Mouse (Mus musculus) frontal cortex, postnatal 36 days (tissue): Measurements from ENCODE around the gene Alcam.

Source experiments
- DNase-seq, 2 experiments: peaks; one replicate each; pipeline ENCODE4 v3.0.0; 2022; ENCODE audit warnings: low spot score in 2 of 2

The Alcam gene

GRCm38 (mm10) chr16:52443055-52443454, 10.8 kb downstream of the Alcam start:
- no peak for DNase-seq

- DNase-seq = no peak
Measured at GRCm38 (mm10) chr16:52439600-52439999, 14.3 kb downstream of the Alcam start.

DNA sequence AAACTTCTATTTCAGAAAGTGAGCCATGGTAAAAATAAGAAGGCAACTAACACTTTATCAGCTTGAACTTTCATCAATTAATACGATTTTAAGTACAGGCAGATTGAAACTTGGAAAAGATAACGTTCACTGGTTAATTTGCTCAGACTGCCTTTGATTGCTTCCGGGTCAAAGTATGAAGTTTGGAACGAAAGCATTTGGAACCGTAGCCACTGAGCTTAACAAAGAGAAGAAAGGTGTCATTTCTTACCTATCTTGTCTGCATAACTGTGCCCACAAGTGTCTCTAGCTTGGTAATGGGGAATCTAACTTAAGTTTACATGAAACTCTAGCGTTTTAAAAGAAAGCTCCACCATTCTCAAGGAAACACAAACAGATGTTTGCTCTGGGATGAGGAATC, 14.9 kb downstream of the Alcam start:
- DNase-seq = no peak

DNA sequence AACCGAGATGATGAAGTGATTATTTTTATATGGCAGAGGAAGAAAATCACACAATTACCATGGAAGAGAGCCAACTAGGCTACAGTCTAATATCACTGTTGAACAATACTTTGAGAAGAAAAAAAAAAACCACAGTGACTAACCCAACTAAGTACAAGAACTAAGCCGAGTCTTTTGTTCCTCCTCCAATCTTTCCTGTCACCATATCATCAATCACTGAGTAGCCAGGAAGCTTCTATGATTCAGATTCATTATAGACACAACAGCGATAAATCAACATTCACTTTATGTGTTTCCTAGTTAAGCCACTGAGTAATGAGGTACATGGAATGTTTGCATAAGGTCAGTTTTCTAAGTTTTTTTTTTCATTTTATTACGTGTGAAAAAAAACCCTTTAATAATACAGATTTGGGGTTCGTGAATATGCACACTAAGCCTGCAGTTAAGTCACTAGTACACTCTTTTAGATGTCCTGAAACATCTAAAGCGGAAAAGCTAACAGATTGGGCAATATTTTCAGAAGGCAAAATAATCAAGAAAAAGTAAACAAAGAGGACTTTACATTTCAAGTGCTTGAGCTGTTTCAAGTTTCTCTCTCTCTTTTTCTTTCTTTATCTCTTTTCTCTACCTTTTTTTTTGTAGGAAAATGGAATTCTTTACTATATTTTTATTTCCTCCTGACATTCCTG, 15.5 kb downstream of the Alcam start:
- no peak for DNase-seq

GRCm38 (mm10) chr16:52433189-52433588, 20.7 kb downstream of the Alcam start:
- no peak for DNase-seq

GRCm38 (mm10) chr16:52432072-52432471, 21.8 kb downstream of the Alcam start:
- DNase-seq = no peak

- no peak for DNase-seq
Measured at GRCm38 (mm10) chr16:52431590-52431989, 22.3 kb downstream of the Alcam start.

DNA sequence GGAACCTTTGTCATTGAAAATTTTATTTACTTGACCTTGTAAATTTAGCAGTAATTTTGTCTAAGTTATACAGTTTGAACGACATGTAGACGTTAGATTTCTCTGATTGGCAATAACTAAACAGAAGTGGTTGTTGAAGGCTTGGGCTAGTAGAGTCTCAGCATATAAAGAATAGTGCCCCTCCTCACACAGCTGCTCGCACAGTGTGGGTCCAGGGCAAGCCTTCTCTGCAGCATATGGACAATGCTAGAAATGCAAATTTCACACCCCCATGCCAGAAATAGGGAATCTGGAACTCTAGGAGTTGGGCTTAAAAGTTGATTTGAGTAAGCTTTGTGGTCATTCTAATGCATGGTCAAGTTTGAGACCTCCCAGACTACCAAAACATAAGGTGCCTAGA, 23.8 kb downstream of the Alcam start:
- no peak for DNase-seq

DNA sequence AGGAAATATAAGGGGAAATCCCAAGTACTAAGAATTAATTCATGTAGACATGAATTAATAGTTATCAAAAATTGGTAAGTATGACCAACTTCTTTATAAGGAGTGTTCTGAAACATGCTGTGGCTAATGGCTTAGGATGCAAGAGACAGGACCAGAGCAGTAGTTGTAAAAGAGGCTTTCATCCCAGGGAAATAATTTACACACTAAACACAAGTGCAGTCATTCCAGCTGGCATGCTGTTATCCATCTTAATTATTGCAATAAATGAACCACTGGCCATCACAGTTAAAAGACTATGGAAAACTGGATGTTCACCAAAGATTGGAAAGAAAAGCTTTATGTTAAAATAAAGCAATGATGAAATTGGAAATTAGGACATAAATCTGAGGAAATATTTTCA, 24.2 kb downstream of the Alcam start:
- DNase-seq = no peak

DNA sequence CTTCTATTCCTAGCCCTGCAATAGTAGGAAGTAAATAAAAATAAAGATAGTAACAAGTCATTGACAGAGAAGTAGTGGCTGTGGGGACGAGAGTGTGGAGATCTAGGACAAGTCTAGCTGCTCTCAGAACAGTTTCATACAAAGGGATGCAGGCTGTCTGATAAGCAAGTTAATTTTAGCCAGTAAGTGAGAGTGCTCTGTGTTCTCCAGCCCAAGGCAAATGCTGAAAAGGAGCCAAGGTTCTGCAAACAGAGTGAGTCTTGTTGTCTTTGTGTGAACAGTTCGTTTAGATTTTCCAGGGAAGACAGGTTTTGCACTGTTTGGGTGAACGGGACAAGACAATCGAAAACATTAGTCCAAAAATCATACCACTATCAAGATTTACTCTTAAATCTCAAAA, 25.4 kb downstream of the Alcam start:
- peak in 1 of 2 experiments; percentile 52 for DNase-seq

GRCm38 (mm10) chr16:52418568-52419158, 35.2 kb downstream of the Alcam start:
- DNase-seq = no peak

DNA sequence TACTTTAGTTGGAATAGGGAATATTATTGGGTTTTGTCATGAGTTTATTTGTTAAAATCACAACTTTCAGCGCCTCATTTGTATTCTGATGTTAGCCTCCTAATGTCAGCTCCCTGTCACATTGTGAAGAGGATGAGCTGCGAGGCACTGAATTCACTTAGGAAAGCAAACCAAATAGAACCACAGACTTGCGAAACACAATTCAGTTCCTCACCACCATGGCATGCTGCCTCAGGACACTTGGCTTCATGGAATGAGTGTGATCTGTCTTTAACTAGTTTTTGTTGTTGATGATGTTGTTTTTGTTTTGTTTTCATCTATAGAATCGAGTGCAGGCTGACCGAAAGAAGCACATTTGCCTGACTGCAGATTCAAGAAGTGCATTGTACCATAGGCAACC, 35.9 kb downstream of the Alcam start:
- DNase-seq = no peak

DNA sequence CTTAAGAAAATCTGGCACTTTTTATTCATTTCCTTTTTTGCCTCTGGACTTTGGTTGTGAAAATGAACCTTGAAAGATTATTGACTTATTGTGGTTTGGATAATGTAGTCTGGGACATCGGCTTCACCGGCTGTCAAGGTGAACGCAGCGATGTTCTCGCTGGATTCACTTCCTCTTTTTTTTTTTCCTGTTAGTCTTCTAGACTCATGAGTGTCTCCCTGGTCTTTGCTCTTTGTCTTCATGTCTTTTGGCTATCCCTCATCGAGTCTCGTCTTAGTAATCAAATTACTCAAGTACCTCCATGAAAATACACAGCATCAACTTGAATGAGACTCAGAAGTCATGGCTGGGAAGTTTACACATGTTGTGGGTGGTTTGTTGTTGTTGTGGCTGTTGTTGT, 36.7 kb downstream of the Alcam start:
- DNase-seq = no peak

DNA sequence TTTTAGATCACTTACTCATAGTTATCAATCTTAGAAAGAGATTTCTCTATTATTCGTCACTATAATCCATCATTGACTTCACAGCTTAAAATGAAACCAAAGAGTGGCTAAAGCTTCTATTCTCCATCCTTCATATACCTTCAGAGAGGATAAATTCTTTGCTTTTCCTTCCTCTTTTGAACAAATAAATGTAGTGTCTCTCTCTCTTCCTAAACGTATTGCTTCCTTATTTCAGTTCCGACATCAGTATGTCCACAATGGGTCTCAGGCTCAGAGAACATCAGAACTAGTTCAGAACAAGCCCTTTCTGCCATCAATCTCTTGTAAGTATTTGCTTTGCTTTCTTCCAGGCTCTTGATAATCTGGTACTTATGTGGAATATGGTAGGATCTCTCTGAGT, 40.2 kb downstream of the Alcam start:
- no peak for DNase-seq

- DNase-seq = peak in 1 of 2 experiments; percentile 16
Measured at GRCm38 (mm10) chr16:52406072-52406471, 47.8 kb downstream of the Alcam start.

- no peak for DNase-seq
Measured at GRCm38 (mm10) chr16:52405272-52405671, 48.6 kb downstream of the Alcam start.

DNA sequence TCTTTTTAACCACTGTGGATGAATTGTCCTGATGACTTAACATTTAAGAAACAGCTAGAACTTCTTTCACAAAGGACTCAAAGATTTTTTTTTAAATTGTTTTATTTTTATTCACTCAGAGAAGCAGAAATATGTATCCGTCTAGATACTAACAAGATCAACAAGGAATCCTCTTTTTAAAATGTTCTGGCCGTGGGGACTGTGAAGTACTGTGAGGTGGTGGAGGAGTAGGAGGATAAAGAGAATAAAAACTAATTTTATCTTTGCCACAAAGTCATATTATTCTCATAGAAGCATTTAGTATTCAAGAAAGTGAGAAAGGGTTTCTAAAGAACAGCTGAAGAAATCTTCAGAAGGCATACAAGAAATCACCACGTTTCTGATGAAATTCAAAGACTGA, 54.8 kb downstream of the Alcam start:
- no peak for DNase-seq

- no peak for DNase-seq
Measured at GRCm38 (mm10) chr16:52386781-52387300, 67.0 kb downstream of the Alcam start.

GRCm38 (mm10) chr16:52383456-52384185, 70.3 kb downstream of the Alcam start:
- DNase-seq = no peak

DNA sequence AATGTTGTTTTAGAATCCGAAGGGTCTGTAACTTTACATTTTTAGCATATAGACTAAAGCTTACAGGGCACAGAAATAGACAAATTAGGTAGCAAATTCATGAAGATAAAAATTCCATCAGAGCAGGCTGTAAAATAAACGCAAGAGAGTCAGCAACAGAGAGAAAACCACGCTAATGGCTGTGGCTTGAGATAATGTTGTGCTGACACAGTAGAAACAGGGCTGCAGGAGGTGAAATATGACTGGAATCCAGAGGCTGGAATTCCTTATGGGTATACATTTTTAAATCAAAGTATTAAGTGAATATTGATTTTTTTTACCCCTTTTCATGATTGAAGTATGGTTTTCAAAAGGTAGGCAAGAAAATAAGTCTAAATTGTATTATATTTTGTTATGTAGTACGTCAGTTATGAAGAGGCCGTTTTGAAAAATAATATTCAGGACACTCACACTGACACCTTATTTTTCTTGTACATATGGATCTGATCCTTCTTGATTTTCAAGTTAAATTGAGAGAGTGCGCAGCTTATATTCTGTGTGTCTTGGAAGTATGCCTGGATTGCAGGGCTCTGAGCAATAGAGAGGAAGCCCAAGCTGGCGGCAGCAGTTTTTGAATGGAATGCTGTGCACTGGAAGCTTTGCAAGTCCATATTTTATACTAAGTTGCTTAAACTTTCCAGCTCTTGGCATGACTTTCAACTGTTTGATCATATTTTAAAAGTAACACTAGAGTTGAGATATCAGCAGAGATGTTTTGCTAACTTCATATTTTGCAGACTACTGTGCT, 74.9 kb downstream of the Alcam start:
- DNase-seq = no peak

GRCm38 (mm10) chr16:52376827-52377226, 77.0 kb downstream of the Alcam start:
- DNase-seq = no peak

GRCm38 (mm10) chr16:52371956-52372355, 81.9 kb downstream of the Alcam start:
- no peak for DNase-seq
